Mouse (Mus musculus) gastrocnemius, postnatal 14 days (tissue): ENCODE data around the gene Wdr82. TPM values are rescaled to one million over a fixed set of nuclear protein-coding genes. Genes with fewer than 3 reads are reported as not detected.

Source experiments
- DNase-seq: peaks from one replicate; pipeline ENCODE4 v3.0.0; 2021; ENCODE audit warnings: mixed read lengths
- intact Hi-C: fragments of 180-260 bp; cut with DNase I; formaldehyde crosslinking; loops from one replicate; pipeline ENCODE4 v1.15.1; 2025; ENCODE audit warnings: low total_unique reads
- total RNA-seq, 2 experiments: library from RNA; stranded (reverse); gene quantifications; 2 replicates each; pipeline ENCODE4 v1.2.3; 2021

The Wdr82 gene
- total RNA-seq, 2 experiments from 2014 or later, result 23.4 to 27.4 TPM

DNA sequence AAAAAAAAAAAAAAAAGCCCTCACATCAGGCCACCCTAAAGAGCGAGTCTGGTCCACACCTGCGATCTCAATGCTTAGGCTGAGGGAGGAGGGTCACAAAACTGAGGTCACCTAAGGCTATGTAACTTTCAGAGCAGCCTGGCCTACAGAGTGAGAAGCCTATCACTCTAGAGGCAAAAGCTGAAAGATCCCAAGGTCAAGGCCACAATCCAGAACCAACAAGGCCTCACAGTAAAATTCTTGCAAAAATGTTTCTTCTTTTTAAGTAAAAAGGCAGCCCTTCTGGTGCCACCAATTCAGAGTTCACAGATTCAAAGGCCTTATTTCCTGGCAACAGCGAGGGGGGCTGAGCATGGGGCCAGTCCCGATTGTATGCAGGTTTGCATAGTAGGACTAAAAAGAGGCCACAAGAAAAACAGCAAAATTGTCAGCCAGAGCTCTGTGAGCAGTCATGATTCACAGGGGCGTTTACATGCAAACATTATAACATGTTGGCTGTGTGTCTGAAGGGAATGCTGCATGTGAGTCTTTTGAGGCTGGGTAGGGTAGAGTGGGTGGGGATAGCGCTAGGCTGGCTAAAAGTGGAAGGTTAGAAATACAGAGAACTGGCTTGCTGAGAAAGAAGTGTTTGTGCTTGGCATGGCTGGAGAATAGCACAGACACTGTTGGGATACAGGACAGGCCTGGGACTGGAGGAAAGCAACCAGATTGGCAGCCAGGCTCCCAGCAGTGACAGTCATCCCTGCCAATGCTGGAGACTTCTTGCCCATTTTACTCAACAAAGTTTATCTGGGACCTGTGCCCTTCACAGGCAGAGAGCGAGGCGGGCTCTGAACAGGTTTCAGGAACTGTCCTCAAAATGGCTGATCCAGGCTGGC is 23.4 kb downstream of the Wdr82 start:
- intact Hi-C loops, result no loop called here
- DNase-seq, result no peak

DNA sequence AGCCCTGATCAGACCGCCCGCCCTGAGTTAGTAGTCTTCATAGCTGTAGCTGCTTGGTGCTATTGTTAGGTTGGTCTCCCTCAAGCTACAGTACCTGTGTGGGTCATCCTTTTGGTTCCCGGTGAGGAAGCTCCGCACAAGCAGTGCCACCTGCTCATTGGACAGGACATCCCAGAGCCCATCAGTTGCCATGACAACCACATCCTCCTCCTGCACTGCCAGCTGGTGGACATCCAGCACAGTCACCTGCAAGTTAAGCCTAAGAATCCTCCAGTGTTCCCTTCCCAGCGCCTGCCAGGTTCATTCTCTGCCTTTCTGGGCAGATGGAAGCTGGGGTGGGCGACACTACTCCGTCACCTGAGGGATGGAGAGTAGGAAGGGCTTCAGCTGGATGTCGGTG is 25.0 kb downstream of the Wdr82 start:
- intact Hi-C loops, result no loop called here
- no peak for DNase-seq

DNA sequence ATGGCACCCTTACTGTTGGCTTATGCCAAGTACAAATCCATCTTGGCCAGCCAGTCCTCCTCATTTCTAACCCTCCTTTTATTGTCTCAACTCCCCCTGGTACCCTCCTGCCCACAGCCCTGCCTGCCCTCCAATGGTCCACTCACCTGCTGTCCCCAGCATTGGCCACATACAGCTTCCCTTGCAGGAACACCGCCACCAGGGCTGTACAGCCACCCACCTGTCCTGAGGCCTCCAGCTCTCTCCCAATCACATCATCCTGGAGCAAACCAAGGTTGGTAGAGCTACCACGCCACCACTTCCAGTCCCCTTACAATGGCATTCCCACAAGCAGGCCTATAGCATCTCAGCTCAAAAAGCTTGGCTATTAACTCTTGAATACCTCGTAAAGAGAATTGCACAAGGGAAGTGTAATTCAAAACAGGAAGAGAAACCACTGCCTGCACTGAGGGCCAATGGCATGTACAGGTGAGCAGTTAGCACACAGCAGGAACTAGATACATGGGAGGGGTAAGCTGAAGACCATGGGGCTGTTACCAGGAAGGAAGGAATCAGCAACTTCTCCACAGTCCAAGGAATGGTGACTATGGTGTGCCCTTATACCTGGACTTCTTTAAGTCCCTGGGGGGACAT is 26.5 kb downstream of the Wdr82 start:
- no peak for DNase-seq
- intact Hi-C loops, result no loop called here

DNA sequence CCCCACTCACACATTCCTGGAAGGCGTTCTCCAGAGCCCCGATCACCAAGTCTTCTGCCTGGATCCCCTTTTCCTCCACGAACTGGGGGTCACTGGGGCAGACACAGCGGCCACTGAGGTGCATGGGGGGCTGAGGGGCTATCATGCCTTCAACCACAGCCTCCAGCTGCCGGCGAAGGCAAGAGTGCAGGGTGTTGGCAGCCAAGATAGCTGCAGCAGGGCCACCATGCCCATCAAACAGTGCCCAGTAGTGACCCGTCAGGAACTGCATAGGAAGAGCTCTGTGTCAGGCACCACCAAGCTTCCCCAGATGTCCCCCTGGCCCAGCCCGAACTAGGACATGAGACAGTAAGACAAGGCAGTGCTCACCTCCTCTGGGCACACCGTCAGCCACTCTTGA is 27.0 kb downstream of the Wdr82 start:
- no peak for DNase-seq
- intact Hi-C loops, result no loop called here

DNA sequence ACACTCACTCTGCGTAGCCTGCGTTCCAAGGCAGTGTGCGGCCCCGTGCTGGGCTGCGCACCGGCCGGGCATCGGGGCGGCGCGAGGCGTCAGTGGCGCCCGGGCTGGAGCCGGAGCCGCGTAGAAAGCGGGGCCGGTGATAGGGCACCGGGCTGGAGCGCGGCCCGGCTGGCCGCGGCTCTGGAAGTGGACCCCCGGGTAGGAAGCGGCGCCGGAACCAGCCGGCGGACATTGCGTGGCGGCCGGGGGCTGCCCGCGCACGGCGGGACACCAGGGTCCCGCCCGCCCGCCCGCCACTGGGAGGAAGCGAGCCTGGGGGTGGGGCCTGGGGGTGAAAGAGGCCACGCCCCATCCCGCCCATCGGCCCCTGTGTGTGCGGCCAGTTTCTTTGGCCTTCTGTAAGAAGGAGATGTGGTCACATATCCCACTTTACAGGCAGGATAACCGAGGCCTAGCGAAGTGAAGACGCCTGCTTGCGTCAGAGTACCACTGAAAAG is 28.3 kb downstream of the Wdr82 start:
- intact Hi-C loops, result no loop called here
- peak; percentile 81 for DNase-seq

DNA sequence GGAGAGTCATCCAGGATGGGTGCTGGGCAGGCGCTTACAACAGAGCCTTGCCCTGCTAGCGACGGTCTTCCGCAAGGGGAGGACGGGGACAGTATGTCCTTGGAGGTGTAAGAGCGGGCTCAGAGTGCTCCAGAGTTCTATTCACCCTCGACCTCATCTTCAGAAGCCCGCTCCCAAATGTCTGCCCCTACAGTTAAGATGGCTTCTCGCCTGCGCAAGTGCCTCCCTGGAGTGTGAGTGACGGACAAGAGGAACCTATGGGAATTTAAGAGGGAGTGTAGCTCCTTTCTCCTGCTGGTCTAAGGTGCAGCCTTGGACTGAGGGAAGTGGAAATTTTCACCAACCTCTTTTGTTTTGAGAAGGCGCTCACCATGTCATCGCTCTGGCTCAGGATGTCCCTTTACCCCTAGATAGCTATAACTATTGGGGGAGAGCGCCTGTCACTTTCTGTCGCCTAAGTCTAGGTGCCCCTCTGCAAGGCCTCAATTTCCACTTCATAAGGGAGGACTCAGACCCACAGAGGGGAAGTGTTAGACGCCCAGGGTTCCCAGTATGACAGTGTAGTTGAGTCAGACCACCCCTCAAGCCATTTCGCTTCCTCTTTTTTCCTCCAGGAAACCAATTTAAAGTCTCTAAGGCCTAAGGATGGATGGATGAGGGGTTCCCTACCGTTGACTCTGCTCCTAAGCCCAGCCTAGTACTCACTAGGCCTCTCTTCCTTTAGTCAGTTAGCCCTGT is 29.0 kb downstream of the Wdr82 start, which contains the start of gene Ppm1m:
Ppm1m (minus strand) TSS at position 212 of the 738 bp plus-strand sequence.
- intact Hi-C loops, result no loop called here
- no peak for DNase-seq

DNA sequence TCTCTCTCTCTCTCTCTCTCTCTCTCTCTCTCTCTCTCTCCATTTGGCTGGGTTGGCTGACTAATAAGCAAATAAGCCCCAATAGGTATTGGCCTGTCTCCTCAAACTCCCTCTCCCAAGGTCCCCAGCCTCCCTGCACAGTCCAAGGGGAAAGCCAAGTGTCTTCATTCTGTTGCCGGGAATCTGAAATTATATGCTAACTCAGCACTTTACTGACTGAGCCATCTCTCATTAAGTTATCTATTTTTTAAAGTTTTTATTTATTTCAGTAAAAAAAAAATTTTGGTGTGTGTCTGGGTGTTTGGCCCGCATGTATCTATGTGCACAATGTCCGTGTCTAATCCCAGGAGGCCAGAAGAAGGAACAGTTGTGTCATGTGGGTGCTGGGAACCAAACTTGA is 31.2 kb downstream of the Wdr82 start:
- no peak for DNase-seq
- intact Hi-C loops, result no loop called here

DNA sequence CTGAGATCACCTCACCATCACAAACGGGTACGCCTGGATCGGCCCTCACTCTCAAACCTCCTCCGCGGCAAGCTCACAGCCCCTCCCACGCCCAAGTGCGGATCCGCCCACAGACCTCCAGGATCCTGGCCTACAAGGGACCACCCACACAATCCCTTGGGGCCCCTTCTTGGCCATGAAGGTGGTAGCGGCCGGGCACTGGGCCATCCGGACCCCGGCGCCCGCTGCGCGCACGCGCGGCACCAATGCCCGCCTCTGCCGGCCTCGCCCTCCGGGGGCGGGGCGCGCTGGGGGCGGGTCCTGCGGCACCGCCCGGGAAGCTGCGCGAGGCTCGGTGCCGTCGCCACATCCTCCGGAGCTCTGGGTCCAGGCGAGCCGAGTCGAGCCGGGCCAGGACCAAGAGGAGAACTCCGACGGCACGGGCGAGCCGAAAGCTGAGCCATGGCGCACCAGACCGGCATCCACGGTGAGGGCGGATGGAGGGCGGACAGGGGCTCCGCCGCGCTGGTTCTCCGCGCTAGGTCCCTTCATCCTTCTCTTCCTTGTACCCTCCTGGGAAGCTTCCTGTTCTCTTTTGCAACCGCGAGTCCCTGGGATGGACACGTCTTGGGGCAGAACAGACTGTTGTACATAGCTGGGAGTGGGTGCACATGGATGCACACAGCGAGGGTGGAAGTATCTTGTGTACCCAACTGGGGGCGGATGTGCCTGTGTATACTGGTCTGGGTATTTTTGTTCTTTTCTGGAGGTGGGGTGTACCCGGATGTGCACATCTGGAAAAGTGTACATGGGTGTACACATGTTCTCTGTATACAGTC is 32.3 kb downstream of the Wdr82 start, which contains the start of gene Twf2:
Twf2 (plus strand) TSS at position 290 of the 818 bp plus-strand sequence.
- DNase-seq, result peak; percentile 90
- intact Hi-C loops, result no loop called here

DNA sequence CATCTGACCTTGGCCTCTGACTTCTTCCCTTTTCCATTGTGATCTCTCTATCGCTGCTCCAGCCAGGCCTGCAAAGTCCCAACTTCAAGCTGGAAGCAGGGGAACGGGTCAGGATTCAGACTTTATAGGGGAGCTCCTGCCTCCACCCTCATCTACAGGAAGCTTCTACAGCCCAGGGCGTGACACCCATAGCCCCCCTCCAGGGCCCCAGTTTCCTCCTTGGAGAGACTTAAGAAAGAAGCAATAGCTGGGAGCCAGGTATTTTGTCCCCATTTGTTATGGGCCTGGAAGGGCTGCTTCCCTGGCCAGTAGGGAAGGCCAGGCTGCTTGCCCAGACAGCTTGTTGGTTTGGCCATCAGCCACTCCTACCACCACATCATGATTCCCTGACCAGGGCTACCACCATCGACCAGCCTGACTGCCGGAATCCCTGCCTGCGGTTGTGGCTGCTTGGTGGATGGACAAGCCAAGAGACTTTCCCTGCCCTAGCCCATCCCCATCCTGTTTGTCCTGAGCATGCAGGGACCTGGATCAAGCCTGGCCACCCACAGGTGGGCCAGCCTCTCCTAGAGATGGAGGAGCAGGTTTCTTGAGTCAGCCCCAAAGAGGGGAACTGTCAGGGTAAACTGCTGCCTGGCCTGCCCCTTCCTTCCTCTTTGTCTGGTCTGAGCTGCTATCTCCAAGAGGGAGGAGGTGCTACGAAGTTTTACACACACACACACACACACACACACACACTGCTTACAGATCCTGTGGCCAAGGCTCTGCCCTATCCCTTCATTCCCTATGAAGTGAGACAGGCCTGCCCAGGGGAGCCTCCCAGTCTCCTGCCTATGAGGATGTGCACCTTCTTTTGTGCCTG is 33.5 kb downstream of the Wdr82 start:
- intact Hi-C loops, result no loop called here
- peak; percentile 53 for DNase-seq

DNA sequence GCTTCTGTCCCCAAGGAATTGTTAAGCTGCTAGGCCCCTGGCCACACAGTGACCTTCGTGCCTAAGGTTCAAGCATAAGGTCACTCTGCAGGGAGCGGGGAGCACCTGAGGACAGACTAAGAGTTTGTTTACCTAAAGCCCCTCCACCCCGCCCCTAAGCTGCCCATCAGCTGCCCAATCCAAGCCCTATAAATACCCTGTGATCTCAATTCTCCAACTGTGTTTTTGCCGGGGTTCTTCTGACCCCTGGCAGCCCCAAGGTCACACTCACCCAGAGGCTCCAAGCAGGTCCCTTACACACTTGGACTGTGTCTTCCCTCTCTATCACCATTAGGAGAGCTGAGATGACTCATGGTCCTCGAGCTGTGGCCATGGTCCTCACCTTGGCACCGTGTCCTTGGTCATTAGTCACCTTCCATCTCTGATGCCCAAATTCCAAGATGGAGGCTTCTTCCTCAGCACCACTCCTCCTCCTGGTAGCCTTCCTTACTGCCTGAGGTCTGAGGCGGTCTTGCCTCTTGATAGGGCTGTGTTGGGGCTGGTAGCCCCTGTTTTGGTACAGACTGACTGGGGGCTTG is 35.1 kb downstream of the Wdr82 start:
- DNase-seq, result no peak
- intact Hi-C loops, result no loop called here

DNA sequence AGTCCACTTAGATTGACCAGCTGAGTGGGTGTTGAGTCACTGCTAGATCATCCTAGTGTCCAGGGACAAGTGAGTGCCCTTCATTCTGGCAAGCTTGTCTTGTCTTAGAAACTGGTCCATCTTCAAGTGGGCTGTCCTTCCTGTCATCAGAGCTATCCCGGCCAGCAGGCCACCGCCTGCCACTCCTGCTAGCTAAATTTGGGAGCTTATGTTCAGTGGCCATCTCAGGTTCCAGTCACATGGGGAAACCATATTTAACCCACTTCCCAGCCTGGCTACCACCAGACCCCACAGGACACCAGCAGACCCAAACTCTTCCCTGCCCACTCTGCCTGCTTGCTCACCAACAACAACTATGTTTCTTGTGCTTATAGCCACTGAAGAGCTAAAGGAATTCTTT is 35.8 kb downstream of the Wdr82 start:
- intact Hi-C loops, result no loop called here
- DNase-seq, result peak; percentile 58

DNA sequence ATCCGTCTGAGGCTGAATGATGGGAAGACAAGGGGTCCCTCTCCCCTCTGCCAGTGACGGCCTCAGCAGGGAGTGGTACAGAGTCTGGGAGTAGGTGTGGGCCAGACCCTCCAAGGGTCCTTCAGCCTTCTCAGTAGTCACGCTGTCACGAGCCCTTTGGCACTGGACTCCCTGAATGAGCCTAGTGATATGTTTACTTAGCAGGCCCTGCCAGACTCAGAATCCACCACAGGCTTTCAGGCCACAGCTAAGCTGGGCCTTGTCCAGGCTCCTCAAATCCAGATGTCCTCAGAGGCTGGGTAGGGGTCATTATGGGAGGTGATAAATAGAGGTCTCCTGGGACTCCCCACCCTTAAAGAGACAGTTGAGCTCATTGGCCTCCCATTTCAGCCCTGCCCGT is 37.5 kb downstream of the Wdr82 start:
- intact Hi-C loops, result no loop called here
- DNase-seq, result no peak

DNA sequence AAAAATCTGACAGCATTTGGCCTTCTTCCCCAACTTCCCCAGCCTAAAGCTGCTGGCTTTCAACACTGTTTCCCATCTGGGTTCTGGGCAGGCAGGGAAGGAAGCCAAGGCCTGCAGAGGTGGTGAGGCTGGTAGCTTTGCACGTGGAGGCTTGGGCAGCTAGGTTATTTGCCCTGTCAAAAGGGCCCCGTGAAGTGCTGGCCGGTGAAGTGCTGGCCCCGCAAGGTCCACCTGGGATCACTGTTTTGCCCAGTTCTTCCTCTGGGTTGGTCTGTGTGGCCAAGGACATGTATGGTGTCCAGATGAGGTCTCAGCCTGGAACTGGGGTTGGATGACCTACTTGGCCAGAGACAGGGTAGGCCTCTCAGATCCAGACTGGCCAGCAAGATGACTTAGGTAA is 39.2 kb downstream of the Wdr82 start:
- no peak for DNase-seq
- intact Hi-C loops, result no loop called here

DNA sequence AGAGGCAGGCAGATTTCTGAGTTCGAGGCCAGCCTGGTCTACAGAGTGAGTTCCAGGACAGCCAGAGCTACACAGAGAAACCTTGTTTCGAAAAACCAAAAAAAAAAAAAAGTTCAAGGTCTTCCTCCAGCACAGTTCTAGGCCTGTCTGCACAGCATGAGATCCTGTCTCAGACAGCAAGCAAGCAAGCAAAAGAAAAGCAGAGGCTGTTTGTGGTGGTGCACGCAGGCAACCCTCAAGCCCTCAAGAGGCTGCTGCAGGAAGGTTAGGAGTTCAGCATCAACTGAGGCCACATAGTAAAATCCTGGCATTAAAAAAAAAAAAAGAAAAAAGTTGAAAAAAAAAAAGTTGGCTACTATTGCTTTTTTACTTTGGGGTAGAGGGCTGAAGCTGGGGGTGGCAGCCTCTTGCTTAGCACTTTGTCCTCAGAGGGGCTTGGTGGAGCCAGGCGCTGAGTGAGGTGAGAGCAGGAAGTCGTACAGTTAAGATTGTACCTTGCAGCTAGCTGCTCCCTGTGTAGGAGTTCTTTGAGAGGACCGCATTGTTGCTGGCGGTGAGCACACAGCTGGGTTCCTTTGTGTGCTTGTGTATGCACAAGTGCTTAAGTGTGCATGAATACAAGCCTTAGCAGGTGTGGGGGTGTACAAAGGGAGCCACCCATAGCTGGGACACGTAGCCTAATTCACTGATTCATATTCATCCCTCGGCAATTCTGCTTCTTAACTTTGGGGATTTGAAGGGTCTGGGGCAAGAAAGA is 40.3 kb downstream of the Wdr82 start:
- intact Hi-C loops, result no loop called here
- DNase-seq, result no peak

DNA sequence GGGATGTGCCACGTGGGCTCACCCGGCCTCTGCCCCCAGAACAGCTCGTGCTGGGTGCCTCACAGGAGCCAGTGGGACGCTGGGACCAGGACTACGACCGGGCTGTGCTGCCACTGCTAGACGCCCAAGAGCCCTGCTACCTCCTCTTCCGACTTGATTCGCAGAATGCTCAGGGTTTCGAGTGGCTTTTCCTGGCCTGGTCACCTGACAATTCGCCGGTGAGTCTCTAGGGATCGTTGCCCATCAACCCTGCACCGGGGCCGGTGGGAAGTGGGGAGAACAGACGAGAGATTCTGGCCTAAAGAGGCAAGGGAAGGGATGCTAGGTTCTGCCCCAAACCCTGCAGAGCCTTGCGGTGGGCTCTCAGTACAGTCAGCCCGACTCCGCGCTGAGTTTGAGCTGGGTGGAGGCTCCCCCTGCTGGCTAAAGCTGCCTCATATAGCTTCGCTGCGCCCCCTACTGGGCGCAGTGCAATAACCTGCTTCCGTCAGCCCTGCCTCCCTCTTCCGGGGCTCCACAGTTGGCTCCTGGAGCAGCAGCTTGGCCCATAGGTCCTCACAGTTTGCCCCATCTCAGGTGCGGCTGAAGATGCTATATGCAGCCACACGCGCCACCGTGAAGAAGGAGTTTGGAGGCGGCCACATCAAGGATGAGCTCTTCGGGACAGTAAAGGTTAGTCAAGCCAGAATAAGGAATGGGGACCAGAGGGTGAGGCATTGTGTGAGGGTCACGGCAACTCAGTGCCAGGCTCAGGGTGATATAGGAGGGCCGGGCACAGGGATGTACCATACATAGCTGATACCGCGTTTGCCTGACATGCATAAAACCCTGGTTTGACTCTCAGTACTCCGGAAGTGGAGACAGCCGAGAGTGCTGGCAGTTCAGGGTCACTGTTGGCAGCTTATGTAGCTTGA is 41.2 kb downstream of the Wdr82 start:
- intact Hi-C loops, result no loop called here
- peak; percentile 88 for DNase-seq

DNA sequence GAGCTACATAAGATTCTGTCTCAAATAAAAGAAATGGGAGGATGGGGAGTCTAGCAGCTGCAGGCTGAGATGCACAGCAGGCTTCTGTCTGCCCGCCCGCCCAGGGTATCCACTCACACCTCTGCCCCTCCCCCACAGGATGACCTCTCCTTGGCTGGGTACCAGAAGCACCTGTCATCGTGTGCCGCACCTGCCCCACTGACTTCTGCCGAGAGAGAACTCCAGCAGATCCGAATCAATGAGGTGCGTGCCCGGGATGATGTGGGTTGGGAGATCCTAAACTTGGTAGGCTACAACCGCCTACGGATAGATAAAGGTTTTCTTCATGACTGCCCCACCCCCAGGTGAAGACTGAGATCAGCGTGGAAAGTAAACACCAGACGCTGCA is 41.9 kb downstream of the Wdr82 start:
- intact Hi-C loops, result no loop called here
- no peak for DNase-seq
